Mouse (Mus musculus): ENCODE measurements at regions not wholly inside any gene's neighbourhood (a gene's known extent, or its start where the extent isn't known, plus 50 kb on each side); places are given as distances from the start of the nearest gene placed in this dataset.

GRCm38 (mm10) chrX:99316410-99317056 is 154.5 kb downstream of the Pja1 start:
- Histone ChIP-seq H3K27me3 (ENCODE audit: insufficient read depth, low read length) (no peaks in the 10 kb centered on the region), H3K4me3 (replicated peaks; ENCODE audit: low read depth, low read length) (no peak overlapping the region), H3K4me2 (ENCODE audit: low read length) (no peak overlapping the region), H3K27ac (0 out of 2 replicates have a peak overlapping the region, but pooled peaks have one; percentile 19), H3K9me3 (replicated peaks; ENCODE audit: low read length) (no peaks in the 10 kb centered on the region), H3K9ac (ENCODE audit: low read depth, low read length) (no peak overlapping the region), H3K4me1 (replicated peaks; ENCODE audit: insufficient read depth, low read length) (0 out of 2 replicates have a peak, but pooled peaks cover 6% of the 10 kb centered on the region), H3K36me3 (ENCODE audit: insufficient read depth, low read length) (no peaks in the 10 kb centered on the region)
- WGBS, result 59% methylated on average over 4 of the region's 4 CpGs
- ATAC-seq (replicated peaks; ENCODE audit: low FRiP score, low read depth) (peak; percentile 68), DNase-seq (ENCODE audit: low spot score) (peak; percentile 66)
- no peak for TF ChIP-seq CTCF (IDR thresholded peaks at IDR 0.05; ENCODE audit: low read depth)

GRCm38 (mm10) chrX:99299110-99299509 is 163.2 kb downstream of the Efnb1 start:
- Histone ChIP-seq H3K9ac (ENCODE audit: low read depth, low read length) (no peak overlapping the region), H3K9me3 (replicated peaks; ENCODE audit: low read length) (no peaks in the 10 kb centered on the region), H3K4me2 (ENCODE audit: low read length) (no peak overlapping the region), H3K27ac (no peak overlapping the region), H3K27me3 (ENCODE audit: insufficient read depth, low read length) (0 out of 2 replicates have a peak, but pooled peaks cover 3% of the 10 kb centered on the region), H3K36me3 (ENCODE audit: insufficient read depth, low read length) (no peaks in the 10 kb centered on the region), H3K4me3 (replicated peaks; ENCODE audit: low read depth, low read length) (no peak overlapping the region), H3K4me1 (replicated peaks; ENCODE audit: insufficient read depth, low read length) (peaks cover 7% of the 10 kb centered on the region; the same call in 1 of the 2 replicates)
- WGBS, result 54% methylated on average over 6 of the region's 6 CpGs
- no peak for DNase-seq (ENCODE audit: low spot score)
- ATAC-seq (replicated peaks; ENCODE audit: low FRiP score, low read depth), result no peak
- TF ChIP-seq CTCF (IDR thresholded peaks at IDR 0.05; ENCODE audit: low read depth), result no peak

- TF ChIP-seq CTCF (IDR thresholded peaks at IDR 0.05; ENCODE audit: low read depth), result no peak
- H3K4me1 ChIP-seq (replicated peaks; ENCODE audit: insufficient read depth, low read length), result peaks cover 10% of the 10 kb centered on the region; the same call in 1 of the 2 replicates
- H3K27me3 ChIP-seq (ENCODE audit: insufficient read depth, low read length), result no peaks in the 10 kb centered on the region
- no peak overlapping the region for H3K9ac ChIP-seq (ENCODE audit: low read depth, low read length)
- WGBS, result 44% methylated on average over 8 of the region's 8 CpGs
- DNase-seq (ENCODE audit: low spot score), result peak; percentile 79
- H3K4me2 ChIP-seq (ENCODE audit: low read length), result no peak overlapping the region
- ATAC-seq (replicated peaks; ENCODE audit: low FRiP score, low read depth), result no peak
- no peak overlapping the region for H3K4me3 ChIP-seq (replicated peaks; ENCODE audit: low read depth, low read length)
- H3K36me3 ChIP-seq (ENCODE audit: insufficient read depth, low read length), result no peaks in the 10 kb centered on the region
- no peak overlapping the region for H3K27ac ChIP-seq
- H3K9me3 ChIP-seq (replicated peaks; ENCODE audit: low read length), result no peaks in the 10 kb centered on the region
These were observed 158.8 kb downstream of the Efnb1 start for GRCm38 (mm10) chrX:99294726-99295125.

- H3K9me3 ChIP-seq (replicated peaks; ENCODE audit: low read length), result no peaks in the 10 kb centered on the region
- DNase-seq (ENCODE audit: low spot score) (no peak), ATAC-seq (replicated peaks; ENCODE audit: low FRiP score, low read depth) (no peak)
- H3K4me3 ChIP-seq (replicated peaks; ENCODE audit: low read depth, low read length), result no peak overlapping the region
- TF ChIP-seq CTCF (IDR thresholded peaks at IDR 0.05; ENCODE audit: low read depth), result no peak
- WGBS, result 73% methylated on average over 6 of the region's 6 CpGs
- peaks cover 10% of the 10 kb centered on the region; the same call in 1 of the 2 replicates for H3K4me1 ChIP-seq (replicated peaks; ENCODE audit: insufficient read depth, low read length)
- no peak overlapping the region for H3K9ac ChIP-seq (ENCODE audit: low read depth, low read length)
- H3K27me3 ChIP-seq (ENCODE audit: insufficient read depth, low read length), result no peaks in the 10 kb centered on the region
- no peak overlapping the region for H3K4me2 ChIP-seq (ENCODE audit: low read length)
- no peak overlapping the region for H3K27ac ChIP-seq
- no peaks in the 10 kb centered on the region for H3K36me3 ChIP-seq (ENCODE audit: insufficient read depth, low read length)
These were observed 158.0 kb downstream of the Efnb1 start for GRCm38 (mm10) chrX:99293967-99294366.

- DNase-seq (ENCODE audit: low spot score), result peak; percentile 72
- Histone ChIP-seq H3K9ac (ENCODE audit: low read depth, low read length) (no peak overlapping the region), H3K36me3 (ENCODE audit: insufficient read depth, low read length) (no peaks in the 10 kb centered on the region), H3K9me3 (replicated peaks; ENCODE audit: low read length) (no peaks in the 10 kb centered on the region), H3K27me3 (ENCODE audit: insufficient read depth, low read length) (no peaks in the 10 kb centered on the region), H3K4me1 (replicated peaks; ENCODE audit: insufficient read depth, low read length) (peaks cover 10% of the 10 kb centered on the region; the same call in 1 of the 2 replicates), H3K4me2 (ENCODE audit: low read length) (no peak overlapping the region), H3K27ac (peak overlapping the region; percentile 70; the same call in 1 of the 2 replicates), H3K4me3 (replicated peaks; ENCODE audit: low read depth, low read length) (no peak overlapping the region)
- 47% methylated on average over 11 of the region's 11 CpGs for WGBS
- no peak for TF ChIP-seq CTCF (IDR thresholded peaks at IDR 0.05; ENCODE audit: low read depth)
- 0 out of 2 replicates have a peak, but pooled peaks have one; percentile 1 for ATAC-seq (replicated peaks; ENCODE audit: low FRiP score, low read depth)
These were observed 156.8 kb downstream of the Efnb1 start for GRCm38 (mm10) chrX:99292758-99293157.

GRCm38 (mm10) chrX:99291965-99292364 is 156.0 kb downstream of the Efnb1 start:
- ATAC-seq (replicated peaks; ENCODE audit: low FRiP score, low read depth), result peak; percentile 27
- no peaks in the 10 kb centered on the region for H3K9me3 ChIP-seq (replicated peaks; ENCODE audit: low read length)
- 45% methylated on average over 5 of the region's 5 CpGs for WGBS
- no peaks in the 10 kb centered on the region for H3K27me3 ChIP-seq (ENCODE audit: insufficient read depth, low read length)
- DNase-seq (ENCODE audit: low spot score), result peak; percentile 62
- H3K4me1 ChIP-seq (replicated peaks; ENCODE audit: insufficient read depth, low read length), result peaks cover 10% of the 10 kb centered on the region; the same call in 1 of the 2 replicates
- H3K9ac ChIP-seq (ENCODE audit: low read depth, low read length), result no peak overlapping the region
- H3K27ac ChIP-seq, result peak overlapping the region; percentile 70
- H3K4me2 ChIP-seq (ENCODE audit: low read length), result no peak overlapping the region
- no peaks in the 10 kb centered on the region for H3K36me3 ChIP-seq (ENCODE audit: insufficient read depth, low read length)
- TF ChIP-seq CTCF (IDR thresholded peaks at IDR 0.05; ENCODE audit: low read depth), result no peak
- H3K4me3 ChIP-seq (replicated peaks; ENCODE audit: low read depth, low read length), result no peak overlapping the region

Measured in kidney, postnatal 0 days (tissue).